8 mouse cellular contexts compared by ENCODE assay signal in the genomic region with DNA sequence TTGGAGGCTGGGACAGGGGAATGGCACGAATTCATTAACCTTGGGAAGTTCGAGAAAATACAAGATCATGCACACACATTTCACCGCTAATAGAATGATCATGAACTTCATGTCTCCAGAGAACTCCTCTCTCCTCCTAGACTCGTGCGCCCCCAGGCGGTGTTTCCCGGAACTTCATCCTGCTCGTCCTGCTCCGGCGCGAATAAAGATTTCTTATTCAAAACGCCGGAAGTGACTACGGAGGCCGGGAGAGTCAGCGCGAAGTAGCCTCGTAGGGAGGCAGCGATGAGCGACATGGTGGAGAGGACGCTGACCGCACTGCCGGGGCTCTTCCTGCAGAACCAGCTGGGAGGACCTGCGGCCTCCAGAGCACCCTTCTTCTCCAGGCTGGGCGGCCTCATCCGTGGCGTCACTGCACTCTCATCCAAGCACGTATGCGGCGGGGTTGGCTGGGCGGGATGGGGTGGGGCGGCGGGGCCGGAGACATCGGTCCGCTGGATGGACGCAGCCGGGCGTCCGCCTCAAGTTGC. TPM values are rescaled to one million over a fixed set of nuclear protein-coding genes. Genes with fewer than 3 reads are reported as not detected.
DNase-seq lines count a peak whose midpoint lies in the region; ATAC-seq lines count a peak whose summit lies in the region.

Gene Ap4e1 (plus strand): TSS at position 249 of the 530 bp plus-strand sequence.

- no peaks in the 10 kb centered on the region for H3K36me3 ChIP-seq in hindbrain, embryonic 11.5 days (ENCODE audit: control insufficient read depth, insufficient read depth, low read length)

- H3K27me3 ChIP-seq in hindbrain, embryonic 11.5 days (ENCODE audit: control insufficient read depth, insufficient read depth, low read length): no peaks in the 10 kb centered on the region

- H3K4me1 ChIP-seq in hindbrain, embryonic 11.5 days (replicated peaks; ENCODE audit: control insufficient read depth, insufficient read depth, low read length): peaks cover 5% of the 10 kb centered on the region; the same call in 1 of the 2 replicates

- peak; percentile 92 for DNase-seq in MN1 (ENCODE audit: low spot score)
- DNase-seq in cerebellum, adult 9-10 months: peak; percentile 97
- peak; percentile 99 for DNase-seq in hindbrain, embryonic 11.5 days (ENCODE audit: low spot score)
- peak; percentile 100 for DNase-seq in layer of hippocampus, postnatal 10 days (ENCODE audit: low spot score in 2 of 2)
- DNase-seq in lung, postnatal 10 days: peak; percentile 98
- DNase-seq in ovary, postnatal 36 days (ENCODE audit: low spot score): peak; percentile 97
- DNase-seq in thymus, postnatal 25 days: peak; percentile 98

- peak within 1 kb of the TSS; percentile 89 for H3K4me3 ChIP-seq in hindbrain, embryonic 11.5 days (ENCODE audit: low read depth, low read length)

- peak; percentile 96 for ATAC-seq in frontal cortex, adult (ENCODE audit: low TSS enrichment)
- peak; percentile 90 for ATAC-seq in hindbrain, embryonic 11.5 days (ENCODE audit: low FRiP score)

- peak within 1 kb of the TSS; percentile 85 for H3K9ac ChIP-seq in hindbrain, embryonic 11.5 days (ENCODE audit: low read depth, low read length)

- H3K27ac ChIP-seq in hindbrain, embryonic 11.5 days (ENCODE audit: low read depth, low read length): no peak within 1 kb of the TSS

- peak within 1 kb of the TSS; percentile 51 for H3K4me2 ChIP-seq in hindbrain, embryonic 11.5 days (replicated peaks; ENCODE audit: low read depth, low read length)

- H3K9me3 ChIP-seq in hindbrain, embryonic 11.5 days (ENCODE audit: control insufficient read depth, low read length): no peaks in the 10 kb centered on the region

- under 1% methylated on average over 38 of the region's 40 CpGs for WGBS in hindbrain, embryonic 11.5 days

RNA-seq across cellular contexts. Expression of gene Ap4e1, which starts in this region (rescaled TPM):
- polyA plus RNA-seq in hindbrain, embryonic 11.5 days (2014; fragmentation: Nextera tagmentation; extraction: Ambion mirVana): 11.1 and 11.3 TPM in 2 replicates
- total RNA-seq in layer of hippocampus, postnatal 10 days (2021): 10 to 100 TPM; 16.7 to 16.8 TPM
